ENCODE assay signal across 27 mouse cellular contexts in genomic region chr1:131187856-131188255, GRCm38 (mm10). TPM values are rescaled to one million over a fixed set of nuclear protein-coding genes. Genes with fewer than 3 reads are reported as not detected.
A peak's percentile ranks its signal among the peaks of the same experiment; 100 is the strongest.
DNase-seq lines count a peak whose midpoint lies in the region; ATAC-seq and TF ChIP-seq lines count a peak whose summit lies in the region.
"Had no signal": no experiment of that assay in that cellular context is flagged by ENCODE, and none has a peak within 500 bp of the region (broad histone marks: within the 10 kb centered on the region; RNA-seq: fewer than 3 reads in every experiment).

No protein-coding gene starts in this region.

- intact Hi-C loops in left cerebral cortex, postnatal 14 days (cut with DNase I) = no loop called here

- no peak for TF ChIP-seq CTCF in bone marrow, adult 2 months (IDR thresholded peaks at IDR 0.05; ENCODE audit: control insufficient read depth, insufficient read depth, low read length)

- peak; percentile 7; the same call in 1 of the 2 replicates for ATAC-seq in heart, embryonic 13.5 days (ENCODE audit: extremely low read depth, insufficient number of reproducible peaks, low FRiP score, low TSS enrichment)
- no peak for ATAC-seq in midbrain, embryonic 11.5 days (ENCODE audit: low FRiP score)
- no peak for ATAC-seq in midbrain, embryonic 14.5 days (ENCODE audit: low FRiP score, low TSS enrichment)
- ATAC-seq: forebrain, embryonic 15.5 days; midbrain, embryonic 15.5 days had no signal

- no peaks in the 10 kb centered on the region for H3K9me3 ChIP-seq in heart, embryonic 13.5 days
- no peaks in the 10 kb centered on the region for H3K9me3 ChIP-seq in heart, embryonic 10.5 days
- no peaks in the 10 kb centered on the region for H3K9me3 ChIP-seq in midbrain, embryonic 11.5 days (ENCODE audit: control insufficient read depth, low read length)
- no peaks in the 10 kb centered on the region for H3K9me3 ChIP-seq in midbrain, embryonic 14.5 days (ENCODE audit: control insufficient read depth, low read length)
- H3K9me3 ChIP-seq: embryonic facial prominence, embryonic 12.5 days; forebrain, embryonic 15.5 days; hindbrain, embryonic 13.5 days; lung, embryonic 15.5 days; midbrain, embryonic 15.5 days had no signal

- no peak for DNase-seq in heart, embryonic 10.5 days (ENCODE audit: low spot score)
- peak; percentile 28 for DNase-seq in midbrain, embryonic 11.5 days (ENCODE audit: low spot score, missing footprints)
- DNase-seq in midbrain, embryonic 14.5 days = no peak
- DNase-seq in yolk sac, embryonic 10.5 days (ENCODE audit: low spot score) = no peak
- DNase-seq in left cerebral cortex, postnatal 14 days (ENCODE audit: low spot score in 2 of 2) = no peak
- DNase-seq: adrenal gland, adult 2 months; cerebellum, adult 11 months; cerebellum, adult 9-11 months; embryo, embryonic 11 days; gastrocnemius, postnatal 25 days; heart, adult 11 months; heart, postnatal 4 days; kidney, adult 2 months; kidney, postnatal 4 days; left cerebral cortex, postnatal 4 days; right cerebral cortex, postnatal 25 days had no signal

- no peak overlapping the region for H3K27ac ChIP-seq in heart, embryonic 13.5 days (replicated peaks)
- no peak overlapping the region for H3K27ac ChIP-seq in heart, embryonic 10.5 days
- H3K27ac ChIP-seq in midbrain, embryonic 11.5 days (ENCODE audit: low read depth, low read length) = no peak overlapping the region
- H3K27ac ChIP-seq in midbrain, embryonic 14.5 days (replicated peaks; ENCODE audit: low read depth, low read length) = no peak overlapping the region
- peak overlapping the region; percentile 82 for H3K27ac ChIP-seq in bone marrow, adult 2 months (ENCODE audit: control insufficient read depth, insufficient read depth, low read depth, low read length, poor library complexity)
- H3K27ac ChIP-seq: embryonic facial prominence, embryonic 12.5 days; forebrain, embryonic 15.5 days; hindbrain, embryonic 13.5 days; kidney, postnatal 0 days; liver, embryonic 14.5 days; lung, embryonic 15.5 days; midbrain, embryonic 15.5 days had no signal

- no peak for TF ChIP-seq POLR2A in bone marrow, adult 2 months (IDR thresholded peaks at IDR 0.05; ENCODE audit: borderline replicate concordance, control insufficient read depth, low read depth, low read length)

- no peak overlapping the region for H3K4me3 ChIP-seq in heart, embryonic 13.5 days
- H3K4me3 ChIP-seq in heart, embryonic 10.5 days = no peak overlapping the region
- no peak overlapping the region for H3K4me3 ChIP-seq in midbrain, embryonic 11.5 days (ENCODE audit: low read depth, low read length)
- no peak overlapping the region for H3K4me3 ChIP-seq in midbrain, embryonic 14.5 days (replicated peaks; ENCODE audit: low read depth, low read length)
- H3K4me3 ChIP-seq in bone marrow, adult 2 months (replicated peaks; ENCODE audit: control insufficient read depth, low read depth, low read length) = no peak overlapping the region
- H3K4me3 ChIP-seq: embryonic facial prominence, embryonic 12.5 days; forebrain, embryonic 15.5 days; hindbrain, embryonic 13.5 days; lung, embryonic 15.5 days; midbrain, embryonic 15.5 days had no signal

- H3K27me3 ChIP-seq in heart, embryonic 13.5 days (replicated peaks) = no peaks in the 10 kb centered on the region
- no peaks in the 10 kb centered on the region for H3K27me3 ChIP-seq in heart, embryonic 10.5 days (ENCODE audit: insufficient read depth, poor library complexity, severe bottlenecking)
- no peaks in the 10 kb centered on the region for H3K27me3 ChIP-seq in midbrain, embryonic 11.5 days (ENCODE audit: control insufficient read depth, insufficient read depth, low read length)
- no peaks in the 10 kb centered on the region for H3K27me3 ChIP-seq in midbrain, embryonic 14.5 days (ENCODE audit: control insufficient read depth, insufficient read depth, low read length)
- H3K27me3 ChIP-seq: embryonic facial prominence, embryonic 12.5 days; forebrain, embryonic 15.5 days; hindbrain, embryonic 13.5 days; lung, embryonic 15.5 days; midbrain, embryonic 15.5 days had no signal

- no peak overlapping the region for H3K9ac ChIP-seq in heart, embryonic 13.5 days
- no peak overlapping the region for H3K9ac ChIP-seq in midbrain, embryonic 11.5 days (ENCODE audit: low read length)
- H3K9ac ChIP-seq in midbrain, embryonic 14.5 days (replicated peaks; ENCODE audit: low read length) = no peak overlapping the region
- H3K9ac ChIP-seq: embryonic facial prominence, embryonic 12.5 days; forebrain, embryonic 15.5 days; hindbrain, embryonic 13.5 days; liver, embryonic 14.5 days; lung, embryonic 15.5 days; midbrain, embryonic 15.5 days had no signal

- H3K4me2 ChIP-seq in heart, embryonic 13.5 days = no peak overlapping the region
- H3K4me2 ChIP-seq in midbrain, embryonic 11.5 days = no peak overlapping the region
- H3K4me2 ChIP-seq in midbrain, embryonic 14.5 days (ENCODE audit: low read length) = no peak overlapping the region
- H3K4me2 ChIP-seq: embryonic facial prominence, embryonic 12.5 days; forebrain, embryonic 15.5 days; heart, embryonic 11.5 days; hindbrain, embryonic 13.5 days; lung, embryonic 15.5 days; midbrain, embryonic 15.5 days had no signal

- no peaks in the 10 kb centered on the region for H3K36me3 ChIP-seq in heart, embryonic 13.5 days
- H3K36me3 ChIP-seq in heart, embryonic 10.5 days = peaks cover 3% of the 10 kb centered on the region; the same call in 1 of the 2 replicates
- H3K36me3 ChIP-seq in midbrain, embryonic 11.5 days (ENCODE audit: control insufficient read depth, insufficient read depth, low read length) = no peaks in the 10 kb centered on the region
- no peaks in the 10 kb centered on the region for H3K36me3 ChIP-seq in midbrain, embryonic 14.5 days (ENCODE audit: control insufficient read depth, insufficient read depth, low read length)
- H3K36me3 ChIP-seq: embryonic facial prominence, embryonic 12.5 days; forebrain, embryonic 15.5 days; hindbrain, embryonic 13.5 days; lung, embryonic 15.5 days; midbrain, embryonic 15.5 days had no signal

- H3K4me1 ChIP-seq in heart, embryonic 13.5 days = peaks cover 60% of the 10 kb centered on the region
- peaks cover 73% of the 10 kb centered on the region for H3K4me1 ChIP-seq in heart, embryonic 10.5 days
- H3K4me1 ChIP-seq in midbrain, embryonic 11.5 days (ENCODE audit: control insufficient read depth, insufficient read depth, low read length) = no peaks in the 10 kb centered on the region
- H3K4me1 ChIP-seq in midbrain, embryonic 14.5 days (ENCODE audit: control insufficient read depth, insufficient read depth, low read length) = no peaks in the 10 kb centered on the region
- peaks cover 22% of the 10 kb centered on the region for H3K4me1 ChIP-seq in bone marrow, adult 2 months (ENCODE audit: control insufficient read depth, insufficient read depth, low read length)
- H3K4me1 ChIP-seq: embryonic facial prominence, embryonic 12.5 days; forebrain, embryonic 15.5 days; hindbrain, embryonic 13.5 days; lung, embryonic 15.5 days; midbrain, embryonic 15.5 days had no signal

- WGBS in heart, embryonic 13.5 days = 83% methylated on average over 5 of the region's 5 CpGs
- 86% methylated on average over 5 of the region's 5 CpGs for WGBS in heart, embryonic 10.5 days
- 91% methylated on average over 5 of the region's 5 CpGs for WGBS in midbrain, embryonic 11.5 days
- WGBS in midbrain, embryonic 14.5 days = 93% methylated on average over 5 of the region's 5 CpGs
- 76% methylated on average over 5 of the region's 5 CpGs for WGBS in bone marrow, adult 2 months

RNA-seq across cellular contexts. Expression of gene Eif2d, which starts 34.9 kb away (rescaled TPM):
- 41.1 and 47.1 TPM in 2 replicates for polyA plus RNA-seq in heart, embryonic 13.5 days (2015; fragmentation: Nextera tagmentation; extraction: Ambion mirVana)
- polyA plus RNA-seq in heart, embryonic 10.5 days (2016; fragmentation: Nextera tagmentation; extraction: Ambion mirVana) = 54.8 and 62.9 TPM in 2 replicates
- 55.7 and 56.7 TPM in 2 replicates for polyA plus RNA-seq in midbrain, embryonic 11.5 days (2014; fragmentation: Nextera tagmentation; extraction: Ambion mirVana)
- polyA plus RNA-seq in midbrain, embryonic 14.5 days (2014; fragmentation: Nextera tagmentation; extraction: Ambion mirVana) = 47.3 and 54.8 TPM in 2 replicates
- polyA plus RNA-seq in bone marrow, adult 2 months (2011; ENCODE audit: insufficient read depth, insufficient read length, low replicate concordance, missing spikeins) = 18.9 and 25.3 TPM in 2 replicates
- 10 to 100 TPM; 35.4 to 39.6 TPM for total RNA-seq in left cerebral cortex, postnatal 14 days (2021)

RNA-seq across cellular contexts. Expression of gene Dyrk3, which starts 49.7 kb away (rescaled TPM):
- polyA plus RNA-seq in heart, embryonic 13.5 days (2015; fragmentation: Nextera tagmentation; extraction: Ambion mirVana) = 3.2 and 4.5 TPM in 2 replicates
- 3.1 and 3.9 TPM in 2 replicates for polyA plus RNA-seq in heart, embryonic 10.5 days (2016; fragmentation: Nextera tagmentation; extraction: Ambion mirVana)
- polyA plus RNA-seq in midbrain, embryonic 11.5 days (2014; fragmentation: Nextera tagmentation; extraction: Ambion mirVana) = 17.2 and 23.4 TPM in 2 replicates
- 14.8 and 18.7 TPM in 2 replicates for polyA plus RNA-seq in midbrain, embryonic 14.5 days (2014; fragmentation: Nextera tagmentation; extraction: Ambion mirVana)
- 7.5 and 13.4 TPM in 2 replicates for polyA plus RNA-seq in bone marrow, adult 2 months (2011; ENCODE audit: insufficient read depth, insufficient read length, low replicate concordance, missing spikeins)
- 10 to 100 TPM in 1 of 2 experiments, 1 to 10 TPM in 1; 9.3 to 19.0 TPM for total RNA-seq in left cerebral cortex, postnatal 14 days (2021)
- total RNA-seq: gastrocnemius, adult 18-20 months; gastrocnemius, postnatal 25 days had no signal

RNA-seq across cellular contexts. Expression of gene Rassf5, which starts 57.2 kb away (rescaled TPM):
- 14.9 and 18.2 TPM in 2 replicates for polyA plus RNA-seq in heart, embryonic 13.5 days (2015; fragmentation: Nextera tagmentation; extraction: Ambion mirVana)
- 44.4 and 64.0 TPM in 2 replicates for polyA plus RNA-seq in heart, embryonic 10.5 days (2016; fragmentation: Nextera tagmentation; extraction: Ambion mirVana)
- 0.52 and 1.00 TPM in 2 replicates for polyA plus RNA-seq in midbrain, embryonic 11.5 days (2014; fragmentation: Nextera tagmentation; extraction: Ambion mirVana)
- polyA plus RNA-seq in midbrain, embryonic 14.5 days (2014; fragmentation: Nextera tagmentation; extraction: Ambion mirVana) = 2.9 and 3.0 TPM in 2 replicates
- 12.7 and 21.8 TPM in 2 replicates for polyA plus RNA-seq in bone marrow, adult 2 months (2011; ENCODE audit: insufficient read depth, insufficient read length, low replicate concordance, missing spikeins)
- 10 to 100 TPM; 25.1 to 25.8 TPM for total RNA-seq in left cerebral cortex, postnatal 14 days (2021)
